Mouse (Mus musculus) spleen, adult 18-20 months (tissue): ENCODE results near the gene Cdk2ap2.
"Not testable (repeated sequence)": the region's sequence is repeated elsewhere in the genome, so short reads cannot be mapped to it uniquely, and the experiment has no call there.

ENCODE experiments used
- DNase-seq, 2 experiments: peaks; one replicate each; pipeline ENCODE4 v3.0.0; 2022; ENCODE audit warnings: mixed read lengths in 2 of 2

Cdk2ap2 gene

DNA sequence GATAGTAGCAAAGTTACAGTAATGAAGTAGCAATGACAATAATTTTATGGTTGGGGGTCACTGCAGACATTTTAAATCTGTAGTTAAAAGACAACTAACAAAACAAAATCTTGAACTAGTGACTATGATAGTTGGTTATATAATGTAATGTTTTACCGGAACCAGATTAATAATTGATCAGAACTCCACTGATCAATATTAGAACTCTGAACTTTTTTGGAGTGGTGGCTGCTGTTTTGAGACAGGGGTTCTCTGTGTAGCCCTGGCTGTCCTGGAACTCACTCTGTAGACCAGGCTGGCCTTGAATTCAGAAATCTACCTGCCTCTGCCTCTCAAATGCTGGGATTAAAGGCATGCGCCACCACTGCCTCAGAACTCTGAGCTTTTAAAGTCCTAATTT lies 28.7 kb upstream of the Cdk2ap2 start:
- DNase-seq, result not testable (repeated sequence)

DNA sequence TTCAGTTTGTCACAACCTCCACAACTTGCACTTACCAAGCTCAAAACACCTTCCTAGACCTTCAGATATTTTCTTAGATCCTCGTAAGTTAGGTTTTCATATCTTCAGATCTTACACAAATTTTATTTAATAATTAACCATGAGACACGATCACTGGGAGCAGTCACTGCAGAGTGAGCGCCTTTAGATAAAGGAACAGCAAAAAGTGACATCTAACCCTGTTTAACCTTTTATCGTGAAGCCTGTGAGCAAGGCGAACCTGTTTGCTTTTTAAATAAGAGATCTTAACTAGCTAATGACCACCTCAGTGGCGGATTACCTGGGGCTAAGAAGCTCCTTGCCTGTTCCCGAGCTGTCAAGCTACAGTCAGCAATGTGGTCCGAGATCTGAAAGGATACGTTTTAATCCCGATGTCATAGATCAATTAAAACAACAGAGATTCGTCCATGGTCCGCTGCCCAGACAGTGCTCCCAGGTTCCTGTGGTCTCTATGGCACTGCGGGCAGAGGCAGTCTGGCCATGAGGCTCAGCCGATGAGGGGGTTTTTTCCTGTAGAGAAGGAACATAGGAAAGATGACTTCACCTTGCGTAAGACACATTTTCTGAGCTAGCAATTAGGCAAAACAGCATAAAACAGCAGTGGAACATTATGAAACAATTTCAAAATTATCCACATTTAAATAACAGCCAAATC lies 28.1 kb upstream of the Cdk2ap2 start:
- no peak for DNase-seq

GRCm38 (mm10) chr19:4070311-4070710 lies 26.7 kb upstream of the Cdk2ap2 start:
- DNase-seq, result no peak

- DNase-seq, result no peak
Observed at GRCm38 (mm10) chr19:4070756-4071155, 26.2 kb upstream of the Cdk2ap2 start.

DNA sequence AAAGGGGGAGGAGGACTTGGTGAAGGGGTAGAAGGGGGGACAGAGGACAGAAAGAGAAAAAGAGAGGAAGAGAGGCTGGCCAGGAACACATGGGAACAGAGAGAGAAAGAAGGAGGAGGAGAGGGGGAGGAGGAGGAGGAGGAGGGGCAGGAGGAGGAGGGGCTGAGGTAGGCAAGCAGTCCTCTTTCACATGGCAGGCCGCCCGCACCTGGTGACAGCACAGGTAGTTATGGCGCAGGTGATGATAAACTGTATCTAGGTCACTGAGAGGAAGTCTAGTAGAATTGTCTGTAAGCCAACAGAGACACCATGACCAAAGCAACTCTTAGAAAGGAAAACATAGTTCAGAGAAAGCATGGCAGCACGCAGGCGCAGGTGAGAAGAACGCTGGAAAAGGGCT lies 25.6 kb upstream of the Cdk2ap2 start:
- DNase-seq, result no peak

- no peak for DNase-seq
Observed at GRCm38 (mm10) chr19:4072706-4073424, 24.1 kb upstream of the Cdk2ap2 start.

- no peak for DNase-seq
Observed at GRCm38 (mm10) chr19:4075531-4075930, 21.5 kb upstream of the Cdk2ap2 start.

DNA sequence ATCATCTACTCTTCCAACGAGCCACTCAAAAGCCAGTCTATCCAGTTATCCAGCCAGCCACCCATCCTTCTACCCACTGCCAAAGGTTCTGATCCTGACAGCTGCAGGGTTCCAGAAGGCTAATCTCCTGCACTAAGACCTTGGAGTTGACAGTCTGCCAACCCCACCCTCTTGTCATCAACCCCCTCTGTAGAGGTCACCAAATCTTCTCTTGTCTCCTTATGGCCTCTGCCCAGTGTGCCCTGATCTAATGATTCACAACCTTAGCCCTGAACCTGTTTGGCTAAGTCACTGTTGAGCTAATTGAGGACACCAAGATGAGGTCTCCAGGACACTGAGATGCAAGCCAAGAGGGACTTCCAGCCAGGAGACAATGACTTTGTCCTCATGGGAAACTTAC lies 17.4 kb upstream of the Cdk2ap2 start:
- DNase-seq, result no peak

DNA sequence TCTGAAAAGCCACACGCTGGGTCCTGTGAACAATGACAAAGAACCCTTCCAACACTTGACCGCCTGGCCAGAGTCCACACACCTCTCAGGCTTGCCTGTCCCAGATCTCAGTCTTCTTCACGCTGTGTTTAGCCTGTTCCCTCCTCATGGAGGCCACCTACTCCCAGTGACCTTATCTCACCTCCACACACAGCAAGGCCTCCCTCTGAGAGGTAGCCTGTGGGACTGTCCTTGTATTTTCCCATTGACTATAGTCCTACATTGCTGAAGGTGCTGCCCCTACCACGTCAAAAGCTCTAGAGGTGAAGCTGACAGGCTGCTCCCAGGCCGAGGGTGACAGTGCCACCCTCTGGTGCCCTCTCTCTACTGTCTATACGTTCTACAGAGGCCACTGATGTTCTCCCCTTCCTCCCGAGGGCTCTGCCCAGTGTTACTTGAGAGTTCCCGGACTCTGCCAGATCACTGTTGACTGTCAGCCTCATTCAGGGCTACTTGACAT lies 16.4 kb upstream of the Cdk2ap2 start:
- DNase-seq, result no peak

DNA sequence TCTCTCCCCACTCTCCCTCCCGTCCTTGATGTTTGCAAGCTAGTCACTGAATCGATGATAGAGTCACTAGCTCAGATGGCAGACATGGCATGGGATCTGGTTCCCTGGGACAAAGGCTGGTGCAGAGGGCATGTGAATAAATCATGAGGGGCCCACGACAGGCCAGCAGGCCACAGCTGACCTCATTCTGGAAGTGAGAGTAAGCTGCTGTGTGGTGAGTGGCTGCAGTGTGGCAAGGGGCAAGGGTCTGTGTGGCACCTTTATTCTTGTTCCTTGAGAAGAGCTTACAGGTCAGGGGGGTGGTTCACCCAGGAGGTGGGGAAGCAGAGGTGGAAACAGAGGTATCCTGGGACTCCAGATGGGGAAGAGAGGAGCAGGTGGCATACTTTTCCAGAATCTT lies 15.6 kb upstream of the Cdk2ap2 start, which contains the start of gene Cabp2:
Gene Cabp2 (plus strand): TSS at position 185 of the 400 bp plus-strand sequence.
- DNase-seq, result no peak

DNA sequence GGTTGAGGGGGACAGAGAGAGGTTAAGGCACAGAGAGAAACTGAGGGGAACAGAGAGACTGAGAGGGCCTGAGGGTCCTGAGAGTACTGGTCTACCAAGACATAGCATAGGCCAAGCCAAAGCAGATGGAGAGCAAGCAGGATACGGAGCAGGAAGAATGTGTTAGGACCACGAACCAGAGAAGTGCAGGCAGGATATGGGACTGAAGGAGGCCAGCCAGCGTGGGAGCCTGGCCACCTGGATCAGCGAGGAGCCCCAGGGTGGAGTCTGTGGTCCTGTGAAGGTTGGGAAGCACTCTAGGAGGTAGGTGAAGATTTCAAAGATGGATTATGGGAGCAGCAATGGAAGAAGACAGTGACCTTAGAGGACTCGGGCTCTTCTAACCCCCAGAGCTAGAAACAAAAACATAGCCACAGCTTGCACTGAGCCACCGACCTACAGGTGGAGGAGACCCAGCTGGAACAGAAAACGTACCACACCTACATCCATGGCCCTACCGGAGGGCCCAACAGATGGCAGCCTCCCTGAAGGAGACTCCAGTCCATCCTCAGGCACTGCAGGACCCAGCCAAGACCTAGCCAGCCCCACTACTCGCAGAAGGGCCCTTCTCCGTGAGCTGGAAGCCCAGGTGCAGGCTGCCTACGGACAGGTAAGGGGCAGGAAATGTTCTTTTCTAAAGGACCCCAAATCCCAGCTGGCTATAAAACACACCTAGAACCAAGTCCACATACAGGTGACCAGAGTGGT lies 14.6 kb upstream of the Cdk2ap2 start:
- DNase-seq, result no peak

GRCm38 (mm10) chr19:4083316-4083715 lies 13.7 kb upstream of the Cdk2ap2 start:
- DNase-seq, result no peak

DNA sequence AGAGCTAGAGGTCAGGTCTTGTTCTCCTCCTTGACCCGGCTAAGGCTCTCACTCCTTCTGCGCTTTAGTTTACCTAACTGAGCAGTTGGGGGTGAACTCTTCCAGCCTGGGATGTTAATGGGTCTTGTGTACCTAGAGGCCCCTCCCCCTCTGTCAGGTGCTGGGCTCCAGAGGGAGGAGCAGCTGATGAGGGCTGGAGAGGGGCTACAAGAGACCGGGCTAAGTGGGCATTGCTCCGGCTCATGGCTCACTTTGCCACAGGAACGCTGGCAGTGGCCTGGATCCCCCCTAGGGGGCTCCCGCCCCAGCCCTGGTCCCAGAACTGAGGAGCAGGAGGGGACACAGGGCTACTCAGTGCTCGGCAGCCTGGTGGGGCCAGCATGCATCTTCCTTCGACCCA lies 13.2 kb upstream of the Cdk2ap2 start:
- no peak for DNase-seq

GRCm38 (mm10) chr19:4084984-4085383 lies 12.0 kb upstream of the Cdk2ap2 start:
- DNase-seq, result no peak

- no peak for DNase-seq
Observed at GRCm38 (mm10) chr19:4086156-4086555, 10.8 kb upstream of the Cdk2ap2 start.

GRCm38 (mm10) chr19:4087090-4087489 lies 9.9 kb upstream of the Cdk2ap2 start:
- no peak for DNase-seq

- DNase-seq, result no peak
Observed at GRCm38 (mm10) chr19:4088146-4088545, 8.8 kb upstream of the Cdk2ap2 start.

DNA sequence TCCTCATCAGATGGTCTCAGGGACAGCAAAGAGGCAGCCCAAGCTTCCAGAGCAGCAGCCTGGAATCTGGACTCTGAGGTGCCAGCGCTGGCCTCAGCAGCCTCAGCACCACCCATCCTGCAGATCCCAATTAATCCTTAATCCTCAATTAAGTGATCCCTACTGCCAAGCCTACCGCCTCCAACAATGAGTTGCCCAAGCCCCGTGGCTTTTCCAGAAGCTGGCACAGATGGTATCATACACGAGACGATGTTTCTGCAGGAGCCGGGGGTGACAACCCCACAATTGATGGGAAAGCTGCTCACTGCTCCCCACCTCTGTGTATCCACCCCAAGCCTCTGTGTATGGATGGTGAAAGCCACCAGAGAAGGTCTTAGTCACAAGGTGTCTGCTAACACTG lies 7.9 kb upstream of the Cdk2ap2 start:
- no peak for DNase-seq

DNA sequence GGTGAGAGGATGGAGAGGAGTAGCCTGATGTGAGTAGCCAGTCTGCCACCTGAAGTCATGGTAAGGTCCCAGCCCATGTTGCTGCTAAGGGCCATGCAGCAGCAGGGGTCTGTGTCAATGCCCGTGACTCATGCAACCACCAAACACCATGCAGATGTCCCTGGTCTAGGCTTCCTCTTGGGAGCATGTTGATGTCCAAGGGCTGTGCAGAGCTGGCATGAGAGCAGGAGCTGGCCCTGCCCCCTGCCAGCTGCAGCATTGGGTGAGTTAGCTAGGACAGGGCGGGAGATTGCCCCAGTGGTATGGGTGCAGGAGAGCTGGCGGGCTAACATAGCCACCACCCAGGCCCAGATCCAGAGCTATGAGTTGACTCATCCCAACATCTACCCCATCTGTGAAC lies 6.5 kb upstream of the Cdk2ap2 start:
- DNase-seq, result no peak

DNA sequence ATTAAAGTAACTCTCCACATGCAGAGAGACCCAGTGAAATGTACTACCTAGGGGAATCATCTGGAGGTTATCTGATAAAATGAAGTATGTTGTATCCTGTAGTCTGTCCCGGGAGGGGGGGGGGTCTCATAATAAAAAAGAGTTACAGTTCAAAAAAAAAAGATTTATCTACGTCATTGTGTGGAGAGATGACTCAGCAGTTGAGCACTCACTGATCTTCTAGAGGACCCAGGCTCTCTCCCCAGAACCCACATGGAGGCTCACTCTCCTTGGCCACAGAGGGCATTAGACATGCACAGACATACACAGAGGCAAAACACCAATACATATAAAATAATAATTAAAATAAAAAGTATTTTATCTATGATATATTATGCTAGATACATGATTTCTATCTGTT lies 5.6 kb upstream of the Cdk2ap2 start:
- DNase-seq, result no peak

DNA sequence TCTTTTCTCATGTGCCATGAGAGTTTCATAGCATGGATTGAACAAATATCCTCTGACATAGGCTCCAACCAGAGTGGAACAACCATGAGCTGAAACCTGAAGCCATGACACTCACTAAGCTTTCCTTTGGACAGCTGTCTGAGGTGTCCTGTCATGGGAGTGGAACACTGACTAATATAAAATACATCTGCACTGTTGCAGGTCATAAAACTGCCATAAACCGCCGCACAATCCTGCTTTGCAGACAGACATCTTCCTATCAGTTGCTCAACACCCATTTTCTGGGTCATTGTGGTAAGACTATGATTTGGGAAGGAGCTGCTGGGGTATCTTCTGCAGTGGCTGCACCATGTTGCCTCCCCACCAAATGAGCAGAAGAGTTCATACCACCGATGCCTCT lies 4.2 kb upstream of the Cdk2ap2 start:
- DNase-seq, result no peak

DNA sequence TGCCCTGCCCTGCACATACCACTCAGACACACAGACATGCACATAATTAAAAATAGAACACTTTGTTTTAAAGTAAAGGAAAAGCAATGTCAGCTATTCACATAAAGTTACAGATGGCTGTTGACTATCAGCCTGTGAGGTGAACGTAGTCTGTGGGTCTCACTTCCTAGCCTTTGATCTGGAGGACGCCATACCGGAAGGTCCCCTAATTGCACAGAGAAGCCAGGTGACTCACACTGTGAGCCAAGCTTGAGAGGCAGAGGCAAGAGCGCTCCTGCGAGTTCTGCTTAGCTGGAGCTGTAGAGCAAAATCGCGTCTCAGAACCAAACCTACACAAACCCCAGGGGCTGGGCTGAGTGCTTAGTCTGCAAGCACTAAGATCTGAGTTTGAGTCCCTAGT lies 3.2 kb upstream of the Cdk2ap2 start:
- no peak for DNase-seq

DNA sequence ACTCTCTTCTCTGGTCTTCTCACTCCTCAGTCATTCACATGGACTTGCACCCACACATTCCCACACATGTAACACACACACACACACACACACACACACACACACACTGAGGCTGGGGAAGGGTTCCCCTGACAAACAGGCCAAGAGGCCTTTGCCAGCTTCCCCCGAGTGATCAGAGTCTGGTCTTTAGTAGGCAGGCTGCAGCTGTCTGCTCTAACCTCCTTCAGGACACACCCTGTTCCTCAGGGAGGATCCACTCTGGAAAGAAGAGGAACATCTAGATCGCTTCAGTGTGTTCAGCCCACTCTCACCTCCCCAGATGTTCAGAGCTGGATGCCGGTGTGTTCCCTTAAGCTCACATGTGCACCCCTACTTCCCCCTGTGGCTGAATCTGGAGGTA lies 2.6 kb upstream of the Cdk2ap2 start:
- DNase-seq, result no peak
